Mouse (Mus musculus): ENCODE data around the gene Usp24.
"Not testable (repeated sequence)": the region's sequence is repeated elsewhere in the genome, so short reads cannot be mapped to it uniquely, and the experiment has no call there.

Gene Usp24

DNA sequence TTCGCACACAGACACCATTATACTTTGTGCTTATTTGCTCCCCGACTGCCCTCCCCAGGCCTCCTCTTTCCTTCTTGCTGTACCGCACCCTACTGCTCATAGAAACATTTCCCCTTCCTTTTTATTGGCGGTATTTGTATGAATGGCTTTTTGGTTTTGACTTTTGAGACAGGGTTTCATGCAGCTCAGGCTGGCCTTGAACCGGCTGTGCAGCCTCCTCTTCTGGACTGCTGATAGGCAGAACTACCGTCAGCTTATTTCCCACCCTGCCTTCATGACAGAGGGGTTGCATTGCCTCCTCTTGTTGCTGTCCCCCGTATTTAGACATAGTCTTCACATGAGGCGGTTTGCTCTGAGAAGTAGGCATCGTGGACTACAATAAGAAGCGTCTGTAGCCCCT lies 6.8 kb downstream of the Usp24 start:
- no peak for DNase-seq

DNA sequence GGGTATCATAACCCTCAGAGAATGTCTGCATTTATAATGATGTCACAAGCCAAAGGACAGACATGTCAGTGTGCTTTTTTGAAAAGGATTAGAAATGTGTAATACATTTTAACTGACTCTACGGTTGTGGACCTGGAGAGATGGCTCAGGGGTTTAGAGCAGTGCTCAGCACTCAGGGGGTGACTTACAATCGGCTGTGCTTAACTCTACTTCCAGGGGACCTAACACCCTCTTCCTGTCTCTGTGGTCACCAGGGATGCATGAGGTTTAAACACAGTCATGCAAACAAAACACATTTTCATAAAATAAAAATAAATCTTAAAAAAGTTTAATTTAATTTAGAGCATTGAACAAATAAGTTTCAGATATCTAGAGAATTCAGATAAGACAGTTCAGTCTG lies 7.3 kb downstream of the Usp24 start:
- DNase-seq, result no peak

DNA sequence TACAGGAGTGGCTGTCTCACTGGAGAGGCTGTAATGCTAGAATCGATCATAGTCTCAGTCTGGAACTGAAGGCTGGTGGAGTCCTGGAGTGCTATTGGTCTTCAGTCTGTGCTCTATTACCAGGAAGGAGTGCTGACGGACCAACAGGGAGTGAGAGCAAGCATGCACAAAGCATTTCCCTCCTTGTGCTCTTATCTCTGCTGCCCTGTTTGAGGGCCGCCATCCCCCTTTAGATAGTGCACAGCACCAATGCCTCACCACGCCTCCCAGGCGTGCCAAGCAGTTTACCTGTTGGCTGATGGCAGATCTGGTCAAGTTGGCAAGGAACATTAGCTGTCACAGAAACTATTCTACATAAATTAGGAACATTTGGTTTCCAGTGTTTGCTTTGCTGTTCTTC lies 11.4 kb downstream of the Usp24 start:
- DNase-seq, result no peak

DNA sequence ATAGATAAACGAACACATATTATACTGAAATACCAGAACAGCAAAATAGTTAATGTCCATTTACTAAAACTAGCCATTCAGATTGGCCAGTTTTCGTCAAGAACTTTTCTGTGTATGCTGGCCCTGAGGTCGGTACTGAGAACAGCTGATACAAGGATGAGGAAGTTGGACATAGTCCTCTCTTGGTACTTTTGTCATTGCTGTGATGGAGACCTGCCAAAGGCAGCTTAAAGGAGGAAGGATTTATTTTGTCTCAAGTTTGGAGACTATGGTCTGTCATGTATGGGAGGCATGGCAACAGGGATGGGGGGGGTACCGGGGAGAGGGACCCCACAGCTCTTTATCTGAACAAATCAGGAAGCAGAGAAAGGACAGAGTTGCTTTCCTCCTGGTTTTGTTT lies 12.7 kb downstream of the Usp24 start:
- DNase-seq, result no peak

DNA sequence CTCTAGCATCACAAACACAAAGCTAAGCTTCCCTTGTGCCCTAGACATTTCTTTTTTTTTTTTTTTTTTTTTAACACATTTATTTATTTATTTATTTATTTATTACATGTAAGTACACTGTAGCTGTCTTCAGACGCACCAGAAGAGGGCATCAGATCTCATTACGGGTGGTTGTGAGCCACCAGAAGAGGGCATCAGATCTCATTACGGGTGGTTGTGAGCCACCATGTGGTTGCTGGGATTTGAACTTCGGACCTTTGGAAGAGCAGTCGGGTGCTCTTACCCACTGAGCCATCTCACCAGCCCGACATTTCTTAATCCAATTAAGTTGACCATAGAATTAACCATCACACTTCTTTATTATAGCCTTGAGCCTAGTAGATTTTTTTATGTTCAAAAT lies 13.2 kb downstream of the Usp24 start:
- not testable (repeated sequence) for DNase-seq

DNA sequence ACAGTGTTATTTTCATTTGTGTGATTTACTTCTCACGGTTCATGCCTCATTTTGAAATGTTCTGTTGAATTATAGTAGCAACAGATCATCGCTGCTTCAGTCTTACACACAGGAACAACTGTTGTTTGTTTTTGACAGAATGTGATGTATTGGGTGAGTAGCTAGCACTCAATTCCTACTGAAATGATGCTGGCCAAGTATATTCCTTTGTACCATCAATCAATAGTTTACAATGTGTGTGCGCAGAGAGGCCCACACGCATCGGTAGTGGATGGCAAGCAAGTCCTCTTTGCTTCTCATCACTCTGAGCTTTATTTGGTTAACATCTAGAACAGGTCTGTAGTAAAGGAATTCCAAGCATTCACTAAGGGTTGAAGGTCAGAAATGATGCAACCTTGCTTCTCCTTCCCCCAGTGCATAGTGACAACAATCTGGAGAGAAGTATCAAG lies 14.4 kb downstream of the Usp24 start:
- DNase-seq, result no peak

DNA sequence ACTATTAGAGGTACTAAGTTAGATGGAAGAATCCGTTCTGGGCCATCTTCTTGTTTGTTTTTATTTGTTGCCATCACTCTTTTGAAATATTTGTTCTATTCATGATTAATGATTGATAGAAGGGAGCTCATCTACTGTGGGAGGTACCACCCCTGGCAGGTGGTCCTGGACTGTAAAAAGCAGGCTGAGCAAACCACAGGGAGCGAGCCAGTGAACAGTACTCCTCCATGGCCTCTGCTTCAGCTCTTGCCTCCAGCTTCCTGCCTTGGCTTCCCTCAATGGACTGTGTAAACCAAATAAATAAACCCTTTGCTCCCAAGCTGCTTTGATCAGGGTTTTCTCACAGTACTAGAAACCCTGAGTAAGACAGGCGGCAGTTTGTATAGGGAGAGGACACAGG lies 17.1 kb downstream of the Usp24 start:
- DNase-seq, result no peak

DNA sequence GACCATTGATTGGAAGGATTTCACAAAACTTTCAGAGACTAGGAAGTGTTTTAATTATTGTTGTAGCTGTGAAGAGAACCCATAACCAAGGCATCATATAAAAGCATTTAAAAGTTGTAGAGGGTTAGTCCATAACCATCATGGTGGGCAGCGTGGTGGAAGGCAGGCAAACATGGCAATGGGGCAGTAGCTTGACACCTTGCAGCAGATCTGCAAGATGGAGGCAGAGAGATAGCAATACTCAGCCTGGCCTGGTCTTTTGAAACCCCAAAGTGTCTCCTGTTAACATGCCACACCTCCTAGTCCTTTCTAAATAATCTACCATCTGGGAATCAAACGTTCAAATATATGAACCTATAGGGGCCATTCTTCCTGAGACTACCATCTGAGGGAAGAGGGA lies 17.6 kb downstream of the Usp24 start:
- DNase-seq, result no peak

DNA sequence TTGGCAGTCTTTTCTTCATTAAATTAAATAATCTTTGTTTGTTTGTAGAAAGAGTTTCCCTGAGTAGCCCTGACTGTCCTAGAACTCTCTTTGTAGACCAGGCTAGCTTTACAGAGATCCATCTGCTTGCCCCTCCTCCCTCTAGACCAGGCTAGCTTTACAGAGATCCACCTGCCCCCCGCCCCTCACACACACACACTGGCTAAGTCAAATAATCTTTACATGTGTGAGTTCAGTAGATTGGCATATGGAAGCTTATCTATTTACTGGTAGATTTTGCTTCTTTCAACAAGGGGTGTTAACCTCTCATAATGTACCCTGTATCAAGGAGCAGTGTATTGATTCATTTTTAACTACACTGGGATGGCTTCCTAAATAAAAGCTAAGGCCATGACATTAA lies 19.8 kb downstream of the Usp24 start:
- no peak for DNase-seq

DNA sequence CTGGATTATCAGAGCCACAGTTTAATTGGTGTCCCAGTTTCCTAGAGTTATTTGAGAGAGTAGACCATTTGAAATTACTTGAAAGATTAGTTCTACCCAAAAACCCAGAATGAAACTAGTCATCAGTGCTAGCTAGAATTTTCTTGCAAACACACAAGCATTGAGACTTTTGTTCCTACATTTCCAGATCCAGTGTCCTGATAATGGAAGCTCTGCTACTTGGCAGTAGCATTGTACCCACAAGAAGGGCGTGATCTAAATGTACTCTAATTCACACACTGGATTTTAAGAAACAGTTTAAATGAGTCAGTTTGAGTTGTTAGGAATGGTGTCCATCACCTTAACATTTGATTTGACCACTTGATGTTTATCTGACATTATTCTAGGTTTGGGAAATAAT lies 31.7 kb downstream of the Usp24 start:
- no peak for DNase-seq

DNA sequence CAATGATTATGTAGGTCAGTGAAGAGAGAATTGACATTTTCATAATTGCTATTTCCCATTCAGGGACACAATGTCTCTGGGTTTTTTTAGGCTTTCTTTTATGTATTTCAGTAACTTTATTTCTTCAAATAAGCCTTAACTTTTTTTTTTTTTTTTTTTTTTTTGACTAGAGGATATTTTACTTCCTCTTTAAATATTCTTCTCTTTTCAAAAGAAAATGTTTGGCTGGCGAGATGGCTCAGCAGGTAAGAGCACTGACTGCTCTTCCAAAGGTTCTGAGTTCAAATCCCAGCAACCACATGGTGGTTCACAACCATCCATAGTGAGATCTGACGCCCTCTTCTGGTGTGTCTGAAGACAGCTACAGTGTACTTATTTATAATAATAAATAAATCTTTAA lies 39.0 kb downstream of the Usp24 start:
- not testable (repeated sequence) for DNase-seq

DNA sequence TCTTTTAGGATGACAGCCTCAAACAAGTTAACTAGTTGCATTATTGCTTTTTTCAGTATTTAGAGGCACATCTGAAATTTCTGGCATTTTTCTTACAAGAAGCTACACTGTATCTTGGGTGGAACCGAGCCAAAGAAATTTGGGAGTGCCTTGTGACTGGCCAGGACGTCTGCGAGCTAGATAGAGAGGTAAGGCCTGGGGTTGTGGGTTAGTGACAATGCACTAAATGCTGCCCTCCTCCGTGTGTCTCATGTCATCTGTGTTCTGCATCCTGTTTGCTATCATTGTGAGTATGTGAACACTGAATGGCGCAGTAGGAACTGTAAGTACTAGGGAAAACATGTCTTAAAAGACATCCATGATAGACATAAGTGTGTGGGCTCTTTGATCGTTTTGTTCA lies 54.0 kb downstream of the Usp24 start:
- no peak for DNase-seq

DNA sequence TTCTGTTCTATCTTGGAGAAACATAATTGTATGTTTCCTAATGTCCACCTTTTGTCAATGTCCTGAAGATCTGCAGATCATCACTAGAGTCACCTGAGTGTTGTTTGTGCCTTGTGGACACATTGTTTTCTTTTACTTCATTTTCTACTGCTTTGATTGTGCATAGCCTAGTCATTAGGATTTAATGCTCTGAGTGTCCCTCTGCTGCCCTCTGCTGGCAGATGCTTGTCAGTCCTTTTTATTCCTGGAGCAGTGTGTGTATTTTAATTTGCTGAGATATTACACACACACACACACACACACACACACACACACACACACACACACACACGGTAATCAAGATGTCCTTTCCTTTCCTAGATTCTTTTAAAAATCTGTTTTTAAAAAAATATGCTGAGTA lies 59.8 kb downstream of the Usp24 start:
- peak; percentile 15 to 40 for DNase-seq

DNA sequence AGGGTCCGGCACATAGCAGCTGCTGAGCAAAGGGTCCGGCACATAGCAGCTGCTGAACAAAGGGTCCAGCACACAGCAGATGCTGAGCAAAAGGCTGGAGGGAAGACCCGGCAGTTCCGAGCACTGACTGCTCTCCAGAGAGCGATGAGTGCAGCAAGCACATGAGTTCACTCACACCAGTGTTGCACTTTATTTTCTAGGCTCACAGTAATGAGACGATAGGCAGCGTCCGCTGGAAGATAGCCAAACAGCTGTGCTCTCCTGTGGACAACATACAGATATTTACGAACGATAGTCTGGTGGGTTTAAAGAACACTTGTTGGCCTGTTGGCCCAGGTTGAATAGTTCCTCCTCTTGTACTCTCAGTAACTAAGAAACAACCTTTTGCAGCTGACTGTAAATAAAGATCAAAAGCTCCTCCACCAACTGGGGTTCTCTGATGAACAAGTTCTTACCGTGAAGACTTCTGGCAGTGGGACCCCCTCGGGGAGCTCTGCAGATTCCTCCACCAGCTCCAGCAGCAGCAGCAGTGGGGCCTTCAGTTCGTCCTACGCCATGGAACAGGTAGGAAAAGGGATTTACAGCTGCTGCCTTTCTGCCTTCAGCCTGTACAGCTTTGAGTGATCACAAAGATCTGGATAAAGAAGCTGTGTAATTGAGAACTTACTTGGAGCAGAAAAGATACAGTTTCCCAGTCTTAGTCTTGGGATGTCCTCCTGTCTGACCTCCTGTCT lies 63.0 kb downstream of the Usp24 start:
- DNase-seq, result no peak

DNA sequence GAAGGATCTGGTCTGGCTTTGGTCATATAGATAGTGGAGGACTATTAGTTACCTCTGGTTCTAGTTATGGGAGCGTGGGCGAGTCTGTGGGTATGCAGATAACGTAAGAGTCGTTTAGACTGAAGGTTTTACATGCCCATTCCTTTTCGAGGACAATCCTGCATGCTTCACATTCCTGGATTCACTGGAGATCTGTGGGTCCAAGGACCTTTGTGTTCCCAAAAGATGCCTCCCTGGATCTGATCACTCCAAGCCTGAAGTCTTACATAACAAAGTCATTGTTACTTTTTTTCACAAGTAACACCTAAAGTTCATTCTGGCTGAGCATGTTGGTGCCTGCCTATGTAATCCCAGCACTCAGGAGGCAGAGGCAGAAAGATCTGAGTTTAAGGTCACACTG lies 65.1 kb downstream of the Usp24 start:
- no peak for DNase-seq

DNA sequence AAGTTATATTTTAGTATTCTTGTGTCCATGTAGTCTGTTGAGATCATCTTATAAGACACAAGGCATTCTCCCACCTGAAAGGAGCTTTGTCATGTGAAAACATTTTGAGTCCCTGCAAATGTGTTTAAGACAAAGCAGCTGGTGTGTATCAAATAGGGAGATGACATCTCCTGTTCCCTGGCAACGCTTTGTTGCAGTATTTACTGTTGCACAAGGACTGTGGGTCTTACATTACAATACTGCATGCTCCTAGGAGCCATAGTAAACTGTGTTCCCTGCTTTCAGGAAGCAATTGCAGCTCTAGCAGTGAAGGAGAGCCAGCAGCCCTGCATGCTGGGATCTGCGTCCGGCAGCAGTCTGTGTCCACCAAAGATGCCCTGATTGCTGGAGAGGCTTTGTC lies 73.9 kb downstream of the Usp24 start:
- DNase-seq, result no peak

DNA sequence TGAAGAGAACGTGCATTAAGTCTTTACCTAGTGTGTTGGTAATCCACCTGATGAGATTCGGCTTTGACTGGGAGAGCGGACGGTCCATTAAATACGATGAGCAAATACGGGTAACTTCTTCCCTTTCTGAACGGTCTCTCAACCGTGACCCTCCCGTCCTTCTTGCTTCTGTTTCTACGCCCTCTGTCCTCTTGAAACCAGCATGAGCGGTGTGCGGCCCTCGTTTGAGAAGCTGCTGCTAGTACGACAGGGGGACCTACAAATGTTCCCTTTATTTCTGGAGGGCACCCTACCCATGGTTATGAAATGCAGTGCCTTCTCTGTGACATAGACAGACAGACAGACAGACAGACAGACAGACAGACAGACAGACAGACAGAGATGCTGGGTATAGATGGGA lies 93.6 kb downstream of the Usp24 start:
- no peak for DNase-seq

DNA sequence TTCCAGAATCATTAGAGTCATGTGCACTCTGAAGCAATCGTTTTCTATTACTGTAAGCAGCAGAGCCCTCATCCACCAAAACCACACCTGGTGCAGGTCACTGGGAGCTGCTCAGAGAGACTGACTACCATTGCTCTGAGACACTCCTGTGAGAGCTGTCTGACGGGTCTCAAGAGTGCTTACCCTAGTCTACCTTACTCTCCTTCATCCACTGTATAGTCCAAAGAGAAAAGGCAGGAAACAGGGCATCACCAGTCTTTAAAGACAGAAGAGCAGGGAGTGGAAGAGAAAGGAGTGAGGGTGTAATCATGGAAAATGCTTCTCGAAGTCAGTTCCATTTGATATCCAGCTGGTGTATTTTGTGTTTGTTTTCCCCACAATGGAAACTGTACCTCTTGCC lies 103.2 kb downstream of the Usp24 start:
- DNase-seq, result no peak

DNA sequence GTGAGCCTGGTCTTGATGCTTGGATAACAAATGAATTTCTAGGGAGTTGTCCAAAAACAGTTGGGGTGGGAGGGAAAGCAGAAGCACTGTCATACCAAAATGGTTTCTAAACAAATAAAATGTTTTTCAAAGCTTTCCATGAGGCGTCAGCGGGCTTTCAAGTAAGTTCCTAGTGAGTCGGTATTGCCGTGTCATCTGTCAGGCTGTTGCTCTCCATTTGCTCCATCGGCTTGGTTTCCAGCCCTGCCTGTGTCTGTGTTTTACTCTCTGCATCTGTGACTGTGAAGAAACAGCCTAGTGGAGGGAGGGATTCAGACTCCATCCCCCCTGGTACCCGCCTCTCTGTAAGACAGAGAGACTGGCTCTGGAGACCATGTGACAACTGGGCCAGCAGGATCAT lies 103.8 kb downstream of the Usp24 start:
- no peak for DNase-seq

DNA sequence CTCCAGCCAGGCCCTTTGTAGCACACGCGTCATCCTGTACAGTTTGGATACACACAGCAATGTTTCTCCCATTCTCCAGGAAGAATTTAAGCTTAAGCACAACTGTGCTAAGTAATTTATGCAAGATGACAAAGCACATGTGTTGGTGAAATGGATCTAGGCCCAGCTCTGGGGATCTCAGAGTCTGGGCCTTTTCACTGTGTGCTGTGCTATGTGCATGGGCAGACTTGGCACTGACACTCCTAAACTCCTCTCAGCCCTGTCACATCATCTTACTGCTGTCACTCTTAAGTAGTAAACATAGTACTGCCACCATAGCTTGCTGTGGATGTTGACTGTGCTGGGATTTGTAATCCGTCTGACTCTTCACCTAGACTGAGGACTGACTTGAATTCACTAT lies 106.6 kb downstream of the Usp24 start:
- no peak for DNase-seq

DNA sequence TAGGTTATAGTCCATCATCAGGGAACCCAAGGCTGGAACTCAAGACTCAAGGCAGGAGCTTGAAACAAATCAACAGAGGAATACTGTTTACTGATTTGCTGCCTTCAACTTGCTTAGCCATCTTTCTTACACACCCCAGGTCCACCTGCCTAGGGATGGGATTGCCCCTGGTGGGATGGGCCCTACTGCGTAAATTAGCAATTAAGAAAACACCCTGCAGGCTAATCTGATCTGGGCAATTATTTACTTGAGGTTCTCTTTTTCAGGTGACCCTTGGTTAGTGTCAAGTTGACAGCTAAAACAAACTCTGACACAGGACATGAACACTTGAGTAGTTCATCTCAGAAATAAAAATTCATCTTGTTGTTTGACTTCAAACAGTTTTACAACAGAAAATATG lies 108.5 kb downstream of the Usp24 start:
- no peak for DNase-seq

DNA sequence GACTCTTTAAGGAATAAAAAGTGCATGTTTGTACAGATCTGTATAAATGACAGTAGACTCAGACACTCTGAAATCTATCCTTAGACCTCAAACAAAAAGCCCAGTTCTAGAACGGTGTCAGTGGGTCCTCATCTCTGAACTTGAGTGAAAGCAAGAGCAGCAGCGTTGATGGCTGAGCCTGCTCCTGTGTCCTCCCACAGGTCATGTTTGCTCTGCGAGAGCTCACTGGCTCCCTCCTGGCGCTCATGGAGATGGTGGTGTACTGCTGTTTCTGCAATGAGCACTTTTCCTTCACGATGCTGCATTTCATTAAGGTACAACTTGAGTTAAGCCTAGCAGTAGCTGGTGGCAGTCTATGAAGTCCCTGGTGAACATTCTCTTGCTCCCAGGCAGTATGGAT lies 110.3 kb downstream of the Usp24 start:
- no peak for DNase-seq

DNA sequence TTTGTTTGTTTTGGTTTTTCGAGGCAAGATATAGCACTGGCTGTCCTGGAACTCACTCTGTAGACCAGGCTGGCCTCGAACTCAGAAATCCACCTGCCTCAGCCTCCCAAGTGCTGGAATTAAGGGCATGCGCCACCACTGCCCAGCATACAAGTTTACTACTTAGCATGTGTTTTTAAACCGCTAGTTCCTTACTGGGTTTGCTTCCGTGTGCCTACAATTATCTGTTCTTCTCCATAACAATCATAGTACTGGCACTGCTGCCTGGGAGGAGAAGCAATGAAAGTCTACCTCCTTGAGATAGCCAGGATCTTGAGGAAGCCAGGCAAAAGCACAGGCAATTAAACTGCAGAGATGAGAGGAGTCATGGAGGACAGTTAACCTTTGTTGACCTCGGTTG lies 112.6 kb downstream of the Usp24 start:
- DNase-seq, result no peak

DNA sequence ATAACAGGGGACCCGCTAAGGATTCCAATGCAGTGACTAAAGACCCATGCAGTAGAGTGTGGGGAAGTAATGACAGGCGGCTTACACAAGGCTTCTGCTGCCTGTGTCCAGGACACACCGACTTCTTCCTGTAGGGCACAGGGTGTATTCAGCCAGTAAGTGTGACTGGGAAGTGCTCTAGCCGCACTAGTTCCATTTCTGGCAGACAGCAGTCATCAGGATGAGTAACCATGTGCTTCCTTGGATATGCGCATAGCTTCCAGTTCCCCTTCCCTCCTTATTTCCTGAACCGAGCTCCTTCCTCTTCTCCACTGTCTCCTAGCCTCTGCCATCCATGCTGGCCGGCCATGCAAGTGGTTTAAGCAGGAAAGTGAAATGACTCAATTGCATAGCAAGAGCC lies 113.1 kb downstream of the Usp24 start:
- no peak for DNase-seq

DNA sequence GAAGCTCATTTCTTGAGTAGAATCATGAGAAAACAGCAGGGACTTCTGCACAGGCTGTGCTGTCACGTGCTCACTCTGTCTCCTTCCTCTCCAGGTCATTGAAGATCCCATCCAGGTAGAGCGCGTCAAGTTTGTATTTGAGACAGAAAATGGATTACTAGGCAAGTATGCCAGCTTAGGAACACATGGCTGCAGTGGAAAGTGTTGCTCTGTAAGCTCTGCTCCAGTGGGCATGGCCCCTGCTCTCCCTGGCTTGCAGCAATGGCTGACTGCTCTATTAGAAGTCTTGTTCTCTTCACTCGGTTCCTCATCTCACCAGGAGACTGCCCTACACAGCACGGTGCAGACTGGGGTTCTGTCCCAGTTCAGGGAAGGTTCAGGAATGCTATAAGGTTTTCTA lies 114.4 kb downstream of the Usp24 start:
- DNase-seq, result no peak

DNA sequence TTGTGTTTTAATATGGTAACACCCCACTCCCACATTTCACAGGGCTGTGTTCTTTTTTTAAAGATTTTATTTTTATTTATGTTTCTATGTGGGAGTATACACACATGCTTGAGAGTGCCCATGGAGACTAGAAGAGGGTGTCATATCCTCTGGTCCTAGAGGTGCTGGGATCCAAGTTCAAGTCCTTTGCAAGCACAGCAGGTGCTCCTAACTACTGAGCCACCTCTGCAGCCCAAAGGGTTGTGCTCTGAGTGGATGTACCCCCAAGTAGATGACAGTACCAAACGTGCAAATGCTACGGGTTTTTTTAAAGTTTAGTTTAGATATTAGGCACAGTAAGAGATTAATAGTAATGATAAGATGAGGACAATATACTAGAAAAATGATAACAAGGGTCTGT lies 119.4 kb downstream of the Usp24 start:
- DNase-seq, result no peak
